Mouse (Mus musculus) cerebellum, adult 2 months (tissue): ENCODE measurements around the gene Pdzd7. TPM values are rescaled to one million over a fixed set of nuclear protein-coding genes. Genes with fewer than 3 reads are reported as not detected.

Experiments
- DNase-seq, 2 experiments: peaks; one replicate each; pipeline ENCODE4 v3.0.0; 2021
- H3K27ac ChIP-seq: fragments of 200-500 bp; 2 replicates; pipeline ENCODE4 v1.5.1; 2012; ENCODE audit warnings: low read length, control low read depth, inconsistent platforms; ENCODE audit not compliant: insufficient read depth
- H3K27me3 ChIP-seq: fragments of 200-500 bp; 2 replicates; pipeline ENCODE4 v1.6.1; 2012; ENCODE audit warnings: inconsistent platforms, mild to moderate bottlenecking, low read length, moderate library complexity; ENCODE audit not compliant: control insufficient read depth, insufficient read depth
- H3K4me1 ChIP-seq: fragments of 200-500 bp; 2 replicates; pipeline ENCODE4 v1.6.1; 2011; ENCODE audit warnings: low read length; ENCODE audit not compliant: control insufficient read depth, insufficient read depth
- H3K4me3 ChIP-seq: fragments of 200-500 bp; replicated peaks from 2 replicates; pipeline ENCODE3; 2011; ENCODE audit warnings: mild to moderate bottlenecking, low read depth, low read length, control low read depth; ENCODE audit not compliant: insufficient read depth
- CTCF ChIP-seq: fragments of 200-500 bp; IDR thresholded peaks from 2 replicates; pipeline ENCODE4 v1.5.1; 2011; ENCODE audit warnings: low read depth, mild to moderate bottlenecking, control low read depth, low read length, moderate library complexity, borderline replicate concordance; ENCODE audit not compliant: insufficient read depth
- POLR2A ChIP-seq: fragments of 200-500 bp; IDR thresholded peaks from 2 replicates; pipeline ENCODE4 v1.6.1; 2011; ENCODE audit warnings: low read length, control low read depth, borderline replicate concordance; ENCODE audit not compliant: insufficient read depth
- WGBS: fragments of 180-500 bp; shearing (Covaris S2); methylation state at CpG from one replicate; pipeline ENCODE4 v1.1.7; 2018; 5-methylcytosine and 5-hydroxymethylcytosine counted together
- polyA plus RNA-seq: library from polyadenylated mRNA; depleted of rRNA; stranded (reverse); fragments of >200 nt; gene quantifications from 2 replicates; pipeline ENCODE4 v1.2.3, GENCODE M21; 2012

Gene Pdzd7
- polyA plus RNA-seq, 1 experiment = 9.1 TPM

- 93% methylated on average over 4 of the region's 4 CpGs for WGBS
- DNase-seq = no peak
- no peak overlapping the region for H3K27ac ChIP-seq
Observed at GRCm38 (mm10) chr19:45010646-45011045, 34.9 kb downstream of the Pdzd7 start.

DNA sequence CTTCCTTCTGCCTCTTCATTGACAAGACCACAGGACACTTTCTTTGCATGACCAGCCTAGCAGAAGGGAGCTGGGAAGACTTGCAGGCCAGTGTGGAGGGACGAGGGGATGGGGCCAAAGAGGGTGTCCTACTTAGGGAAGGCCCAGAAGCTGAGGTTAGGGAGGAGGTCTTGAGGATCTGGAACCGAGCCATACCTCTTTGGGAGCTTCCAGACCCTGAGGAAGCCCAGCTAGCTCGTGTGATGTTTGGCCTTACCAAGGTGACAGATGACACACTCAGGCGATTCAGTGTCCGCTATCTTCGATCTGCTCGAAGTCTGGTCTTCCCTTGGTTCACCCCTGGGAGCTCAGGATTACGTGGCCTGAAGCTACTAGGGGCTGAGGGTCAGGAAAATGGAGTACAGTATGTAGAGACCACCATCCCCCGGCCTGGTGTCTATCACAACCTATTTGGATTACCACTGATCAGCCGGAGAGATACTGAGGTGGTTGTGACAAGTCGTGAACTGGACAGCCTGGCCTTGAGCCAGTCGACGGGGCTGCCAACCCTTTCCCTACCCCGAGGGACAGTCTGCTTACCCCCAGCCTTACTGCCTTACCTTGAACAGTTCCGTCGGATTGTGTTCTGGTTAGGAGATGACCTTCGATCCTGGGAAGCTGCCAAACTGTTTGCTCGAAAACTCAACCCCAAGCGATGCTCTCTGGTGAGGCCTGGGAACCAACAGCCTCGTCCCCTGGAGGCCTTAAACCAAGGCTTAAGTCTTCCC, 37.9 kb downstream of the Pdzd7 start:
- DNase-seq = no peak
- peak overlapping the region; percentile 53; the same call in 1 of the 2 replicates for H3K27ac ChIP-seq
- H3K4me1 ChIP-seq = peaks cover 14% of the 10 kb centered on the region
- H3K27me3 ChIP-seq = no peaks in the 10 kb centered on the region
- TF ChIP-seq POLR2A (no peak), CTCF (no peak)
- WGBS = 46% methylated on average over 20 of the region's 20 CpGs
- peak overlapping the region; percentile 88 for H3K4me3 ChIP-seq

More at GRCm38 (mm10) chr19:45010646-45011045, 34.9 kb downstream of the Pdzd7 start:
- Histone ChIP-seq H3K4me3 (no peak overlapping the region), H3K27me3 (no peaks in the 10 kb centered on the region), H3K4me1 (peaks cover 14% of the 10 kb centered on the region)
- no peak for TF ChIP-seq POLR2A
- no peak for TF ChIP-seq CTCF

DNA sequence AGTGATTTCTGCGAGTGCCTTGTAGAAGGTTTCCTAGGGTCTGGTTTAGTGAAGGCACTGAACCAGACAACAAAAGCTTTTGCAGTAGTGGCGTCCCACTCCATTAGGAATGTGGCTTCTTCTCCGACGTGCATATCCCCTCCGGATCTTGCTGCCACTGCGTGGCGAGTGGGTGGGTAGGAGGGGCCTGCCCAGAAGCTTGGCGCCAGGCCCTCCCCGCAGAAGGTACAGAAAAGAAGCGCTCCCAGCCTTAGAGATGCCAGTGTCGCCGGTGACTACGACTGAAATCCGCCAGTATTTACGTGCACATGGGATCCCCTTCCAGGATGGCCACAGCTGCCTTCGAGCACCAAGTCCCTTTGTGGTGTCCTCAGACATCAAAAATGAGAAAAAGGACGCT, 38.5 kb downstream of the Pdzd7 start:
- Histone ChIP-seq H3K27ac (peak overlapping the region; percentile 53; the same call in 1 of the 2 replicates), H3K27me3 (no peaks in the 10 kb centered on the region), H3K4me1 (peaks cover 14% of the 10 kb centered on the region), H3K4me3 (peak overlapping the region; percentile 88)
- TF ChIP-seq POLR2A = no peak
- no peak for TF ChIP-seq CTCF
- no peak for DNase-seq
- whole genome bisulfite sequencing = 7% methylated on average over 17 of the region's 17 CpGs

GRCm38 (mm10) chr19:45005957-45006712, 39.4 kb downstream of the Pdzd7 start, which contains the start of gene Mrpl43:
TSS of gene Mrpl43 (minus strand) at chr19:45006442.
- Histone ChIP-seq H3K4me3 (peak within 1 kb of the TSS; percentile 88), H3K27me3 (no peaks in the 10 kb centered on the region), H3K4me1 (peaks cover 14% of the 10 kb centered on the region), H3K27ac (peak within 1 kb of the TSS; percentile 53)
- peak; percentile 96 to 97 for DNase-seq
- no peak for TF ChIP-seq CTCF
- WGBS = under 1% methylated on average over 82 of the region's 82 CpGs

- peaks cover 14% of the 10 kb centered on the region for H3K4me1 ChIP-seq
- 9% methylated on average over 16 of the region's 16 CpGs for WGBS
- TF ChIP-seq POLR2A = no peak
- TF ChIP-seq CTCF = no peak
- no peaks in the 10 kb centered on the region for H3K27me3 ChIP-seq
- H3K27ac ChIP-seq = peak within 1 kb of the TSS; percentile 53
- peak within 1 kb of the TSS; percentile 88 for H3K4me3 ChIP-seq
- no peak for DNase-seq
Observed at GRCm38 (mm10) chr19:45005444-45005843, 40.1 kb downstream of the Pdzd7 start, which contains the start of gene Twnk. TSS of gene Twnk (plus strand) at chr19:45005663.

GRCm38 (mm10) chr19:45003740-45004516, 41.6 kb downstream of the Pdzd7 start:
- Histone ChIP-seq H3K27me3 (no peaks in the 10 kb centered on the region), H3K4me3 (no peak overlapping the region), H3K4me1 (peaks cover 14% of the 10 kb centered on the region), H3K27ac (no peak overlapping the region)
- no peak for DNase-seq
- 79% methylated on average over 7 of the region's 7 CpGs for WGBS
- TF ChIP-seq POLR2A = no peak
- TF ChIP-seq CTCF = no peak

DNA sequence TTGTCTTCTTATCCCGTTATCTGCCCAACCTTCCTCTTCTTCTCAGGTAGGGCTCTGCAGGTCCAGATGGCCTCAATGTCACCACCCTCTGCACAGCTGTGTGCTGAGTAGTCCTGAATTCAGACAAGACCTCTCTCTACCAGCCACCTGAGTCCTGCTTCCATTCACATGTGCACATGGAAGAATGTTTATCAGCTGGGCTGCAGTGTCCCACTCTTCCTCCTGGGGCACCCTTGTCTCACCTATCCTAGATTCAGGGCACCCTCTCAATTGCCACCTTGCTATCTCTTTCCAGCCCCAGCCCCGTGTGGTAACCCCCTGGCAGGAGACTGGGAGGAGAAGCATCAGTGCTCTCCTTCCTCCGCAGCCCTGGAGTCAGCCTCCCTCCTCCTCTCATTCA, 43.2 kb downstream of the Pdzd7 start:
- H3K27ac ChIP-seq = no peak overlapping the region
- no peaks in the 10 kb centered on the region for H3K27me3 ChIP-seq
- WGBS = 54% methylated on average over 3 of the region's 3 CpGs
- no peak overlapping the region for H3K4me3 ChIP-seq
- TF ChIP-seq CTCF (peak; percentile 45; the same call in 1 of the 2 replicates), POLR2A (no peak)
- DNase-seq = no peak
- H3K4me1 ChIP-seq = peaks cover 11% of the 10 kb centered on the region

GRCm38 (mm10) chr19:44999647-45000046, 45.9 kb downstream of the Pdzd7 start:
- H3K4me1 ChIP-seq = peaks cover 9% of the 10 kb centered on the region
- WGBS = 81% methylated on average over 8 of the region's 8 CpGs
- no peak for DNase-seq
- no peak overlapping the region for H3K4me3 ChIP-seq
- TF ChIP-seq POLR2A = no peak
- no peak for TF ChIP-seq CTCF
- H3K27me3 ChIP-seq = no peaks in the 10 kb centered on the region
- no peak overlapping the region for H3K27ac ChIP-seq
